Mouse (Mus musculus) stomach, embryonic 15.5 days (tissue): Measurements from ENCODE around the gene Sprr2k. TPM values are rescaled to one million over a fixed set of nuclear protein-coding genes. Genes with fewer than 3 reads are reported as not detected.

Source experiments
- ATAC-seq: fragments of 200-750 bp; cut with Nextera tagmentation; 2 replicates; pipeline ENCODE4 v1.8.0; 2017; ENCODE audit warnings: low read depth, moderate number of reproducible peaks, moderate TSS enrichment; ENCODE audit not compliant: insufficient read depth, low FRiP score
- H3K27ac ChIP-seq: fragments of 300-500 bp; sonication (generic); 2 replicates; pipeline ENCODE4 v1.5.1; 2015; ENCODE audit warnings: mild to moderate bottlenecking, inconsistent platforms
- H3K27me3 ChIP-seq: fragments of 300-500 bp; sonication (generic); replicated peaks from 2 replicates; pipeline ENCODE4 v1.6.1; 2015; ENCODE audit warnings: inconsistent platforms
- H3K36me3 ChIP-seq: fragments of 300-500 bp; sonication (generic); 2 replicates; pipeline ENCODE4 v1.6.1; 2015; ENCODE audit warnings: inconsistent platforms
- H3K4me1 ChIP-seq: fragments of 300-500 bp; sonication (generic); 2 replicates; pipeline ENCODE4 v1.6.1; 2015; ENCODE audit warnings: inconsistent platforms
- H3K4me2 ChIP-seq: fragments of 300-500 bp; sonication (generic); 2 replicates; pipeline ENCODE4 v1.6.1; 2015; ENCODE audit warnings: mild to moderate bottlenecking, inconsistent platforms
- H3K4me3 ChIP-seq: fragments of 300-500 bp; sonication (generic); replicated peaks from 2 replicates; pipeline ENCODE4 v1.5.1; 2015; ENCODE audit warnings: inconsistent platforms
- H3K9ac ChIP-seq: fragments of 300-500 bp; sonication (generic); 2 replicates; pipeline ENCODE4 v1.6.1; 2015; ENCODE audit warnings: inconsistent platforms
- H3K9me3 ChIP-seq: fragments of 300-500 bp; sonication (generic); 2 replicates; pipeline ENCODE4 v1.6.1; 2016; ENCODE audit warnings: inconsistent platforms
- WGBS: fragments of 180-500 bp; shearing (Covaris S2); methylation state at CpG from one replicate; pipeline ENCODE4 v1.1.7; 2015; 5-methylcytosine and 5-hydroxymethylcytosine counted together
- polyA plus RNA-seq: library from polyadenylated mRNA; unstranded; fragments of >200 nt; fragmentation: Nextera tagmentation; extraction: Ambion mirVana; gene quantifications from 2 replicates; pipeline ENCODE4 v1.2.1, GENCODE M21; 2015

The Sprr2k gene
- 0.73 TPM in 1 of 2 replicates, not detected in the other for polyA plus RNA-seq

GRCm38 (mm10) chr3:92432282-92432681, at the start of gene Sprr2k:
Gene Sprr2k, plus strand, starts transcription at chr3:92432582.
- no peak for ATAC-seq

GRCm38 (mm10) chr3:92385385-92385784, 47.0 kb upstream of the Sprr2k start, which contains the start of gene Sprr2h:
Gene Sprr2h, plus strand, starts transcription at chr3:92385685.
- WGBS = 75% methylated on average over 1 of the region's 1 CpGs
- H3K4me3 ChIP-seq = no peak within 1 kb of the TSS
- no peak within 1 kb of the TSS for H3K27ac ChIP-seq
- no peaks in the 10 kb centered on the region for H3K27me3 ChIP-seq
- no peak within 1 kb of the TSS for H3K4me2 ChIP-seq
- H3K4me1 ChIP-seq = no peaks in the 10 kb centered on the region
- H3K9ac ChIP-seq = no peak within 1 kb of the TSS
- no peaks in the 10 kb centered on the region for H3K9me3 ChIP-seq
- no peaks in the 10 kb centered on the region for H3K36me3 ChIP-seq
- no peak for ATAC-seq

More at GRCm38 (mm10) chr3:92432282-92432681, at the start of gene Sprr2k:
- no peaks in the 10 kb centered on the region for H3K9me3 ChIP-seq
- no peak within 1 kb of the TSS for H3K4me3 ChIP-seq
- H3K9ac ChIP-seq = no peak within 1 kb of the TSS
- WGBS = 88% methylated on average over 2 of the region's 2 CpGs
- no peak within 1 kb of the TSS for H3K4me2 ChIP-seq
- no peaks in the 10 kb centered on the region for H3K27me3 ChIP-seq
- no peaks in the 10 kb centered on the region for H3K4me1 ChIP-seq
- H3K36me3 ChIP-seq = no peaks in the 10 kb centered on the region
- H3K27ac ChIP-seq = no peak within 1 kb of the TSS

- 46% methylated on average over 1 of the region's 1 CpGs for WGBS
- Histone ChIP-seq H3K4me1 (no peaks in the 10 kb centered on the region), H3K27me3 (no peaks in the 10 kb centered on the region), H3K4me3 (no peak overlapping the region), H3K27ac (no peak overlapping the region), H3K4me2 (no peak overlapping the region), H3K36me3 (no peaks in the 10 kb centered on the region), H3K9ac (no peak overlapping the region), H3K9me3 (no peaks in the 10 kb centered on the region)
- no peak for ATAC-seq
Observed at GRCm38 (mm10) chr3:92394301-92394700, 38.1 kb upstream of the Sprr2k start.

GRCm38 (mm10) chr3:92407691-92408090, 24.7 kb upstream of the Sprr2k start, which contains the start of gene Sprr2i:
Gene Sprr2i, plus strand, starts transcription at chr3:92407991.
- H3K36me3 ChIP-seq = no peaks in the 10 kb centered on the region
- no peaks in the 10 kb centered on the region for H3K27me3 ChIP-seq
- no peak within 1 kb of the TSS for H3K9ac ChIP-seq
- H3K9me3 ChIP-seq = no peaks in the 10 kb centered on the region
- no peak for ATAC-seq
- H3K4me3 ChIP-seq = no peak within 1 kb of the TSS
- H3K4me1 ChIP-seq = no peaks in the 10 kb centered on the region
- 92% methylated on average over 2 of the region's 2 CpGs for WGBS
- no peak within 1 kb of the TSS for H3K4me2 ChIP-seq
- H3K27ac ChIP-seq = no peak within 1 kb of the TSS

- H3K27ac ChIP-seq = no peak within 1 kb of the TSS
- H3K27me3 ChIP-seq = no peaks in the 10 kb centered on the region
- H3K4me3 ChIP-seq = no peak within 1 kb of the TSS
- no peaks in the 10 kb centered on the region for H3K36me3 ChIP-seq
- no peak within 1 kb of the TSS for H3K4me2 ChIP-seq
- H3K4me1 ChIP-seq = no peaks in the 10 kb centered on the region
- 89% methylated on average over 2 of the region's 2 CpGs for WGBS
- ATAC-seq = no peak
- H3K9ac ChIP-seq = no peak within 1 kb of the TSS
- no peaks in the 10 kb centered on the region for H3K9me3 ChIP-seq
Observed at GRCm38 (mm10) chr3:92417782-92418181, 14.6 kb upstream of the Sprr2k start, which contains the start of gene Sprr2j-ps. Gene Sprr2j-ps, plus strand, starts transcription at chr3:92418082.

- no peaks in the 10 kb centered on the region for H3K4me1 ChIP-seq
- H3K27me3 ChIP-seq = no peaks in the 10 kb centered on the region
- no peak within 1 kb of the TSS for H3K4me3 ChIP-seq
- no peak within 1 kb of the TSS for H3K9ac ChIP-seq
- WGBS = 85% methylated on average over 6 of the region's 6 CpGs
- no peak within 1 kb of the TSS for H3K4me2 ChIP-seq
- H3K27ac ChIP-seq = no peak within 1 kb of the TSS
- no peaks in the 10 kb centered on the region for H3K9me3 ChIP-seq
- H3K36me3 ChIP-seq = no peaks in the 10 kb centered on the region
- no peak for ATAC-seq
Observed at GRCm38 (mm10) chr3:92429323-92429722, 3.1 kb upstream of the Sprr2k start, which contains the start of gene Gm9774. Gene Gm9774, minus strand, starts transcription at chr3:92429423.

GRCm38 (mm10) chr3:92438689-92439088, 6.3 kb downstream of the Sprr2k start, which contains the start of gene Sprr1b:
Gene Sprr1b, minus strand, starts transcription at chr3:92438789.
- Histone ChIP-seq H3K27ac (no peak within 1 kb of the TSS), H3K4me2 (no peak within 1 kb of the TSS), H3K4me1 (no peaks in the 10 kb centered on the region), H3K9ac (no peak within 1 kb of the TSS), H3K27me3 (no peaks in the 10 kb centered on the region), H3K36me3 (no peaks in the 10 kb centered on the region), H3K4me3 (no peak within 1 kb of the TSS), H3K9me3 (no peaks in the 10 kb centered on the region)
- no peak for ATAC-seq
- 96% methylated on average over 3 of the region's 3 CpGs for WGBS

- Histone ChIP-seq H3K9me3 (no peaks in the 10 kb centered on the region), H3K36me3 (no peaks in the 10 kb centered on the region), H3K9ac (no peak overlapping the region), H3K27ac (no peak overlapping the region), H3K4me3 (no peak overlapping the region), H3K4me1 (no peaks in the 10 kb centered on the region), H3K4me2 (no peak overlapping the region), H3K27me3 (no peaks in the 10 kb centered on the region)
- ATAC-seq = no peak
- WGBS = 80% methylated on average over 3 of the region's 3 CpGs
Observed at GRCm38 (mm10) chr3:92440177-92440576, 7.8 kb downstream of the Sprr2k start.

GRCm38 (mm10) chr3:92455151-92455550, 22.8 kb downstream of the Sprr2k start:
- Histone ChIP-seq H3K4me1 (no peaks in the 10 kb centered on the region), H3K4me2 (no peak overlapping the region), H3K36me3 (no peaks in the 10 kb centered on the region), H3K9me3 (no peaks in the 10 kb centered on the region), H3K27ac (no peak overlapping the region), H3K9ac (no peak overlapping the region), H3K4me3 (no peak overlapping the region), H3K27me3 (no peaks in the 10 kb centered on the region)
- ATAC-seq = no peak
- WGBS = 83% methylated on average over 5 of the region's 5 CpGs

GRCm38 (mm10) chr3:92458620-92459019, 26.2 kb downstream of the Sprr2k start, which contains the start of gene Sprr3:
Gene Sprr3, minus strand, starts transcription at chr3:92458720.
- Histone ChIP-seq H3K9ac (no peak within 1 kb of the TSS), H3K4me3 (no peak within 1 kb of the TSS), H3K36me3 (no peaks in the 10 kb centered on the region), H3K9me3 (no peaks in the 10 kb centered on the region), H3K27me3 (no peaks in the 10 kb centered on the region), H3K4me2 (no peak within 1 kb of the TSS), H3K27ac (no peak within 1 kb of the TSS), H3K4me1 (no peaks in the 10 kb centered on the region)
- WGBS = 62% methylated on average over 2 of the region's 2 CpGs
- no peak for ATAC-seq

- Histone ChIP-seq H3K4me2 (no peak overlapping the region), H3K36me3 (no peaks in the 10 kb centered on the region), H3K4me1 (no peaks in the 10 kb centered on the region)
Observed at GRCm38 (mm10) chr3:92466576-92466975, 34.2 kb downstream of the Sprr2k start.

GRCm38 (mm10) chr3:92467424-92467823, 35.0 kb downstream of the Sprr2k start:
- Histone ChIP-seq H3K36me3 (no peaks in the 10 kb centered on the region), H3K27me3 (no peaks in the 10 kb centered on the region), H3K9ac (no peak overlapping the region), H3K27ac (no peak overlapping the region), H3K4me1 (no peaks in the 10 kb centered on the region), H3K9me3 (no peaks in the 10 kb centered on the region), H3K4me3 (no peak overlapping the region), H3K4me2 (no peak overlapping the region)
- no peak for ATAC-seq

More at GRCm38 (mm10) chr3:92466576-92466975, 34.2 kb downstream of the Sprr2k start:
- H3K4me3 ChIP-seq = no peak overlapping the region
- H3K9me3 ChIP-seq = no peaks in the 10 kb centered on the region
- ATAC-seq = no peak
- no peak overlapping the region for H3K27ac ChIP-seq
- WGBS = 64% methylated on average over 1 of the region's 1 CpGs
- H3K27me3 ChIP-seq = no peaks in the 10 kb centered on the region
- H3K9ac ChIP-seq = no peak overlapping the region

GRCm38 (mm10) chr3:92470111-92470510, 37.7 kb downstream of the Sprr2k start:
- Histone ChIP-seq H3K36me3 (no peaks in the 10 kb centered on the region), H3K27me3 (no peaks in the 10 kb centered on the region), H3K4me2 (no peak overlapping the region), H3K9me3 (no peaks in the 10 kb centered on the region), H3K27ac (no peak overlapping the region), H3K9ac (no peak overlapping the region), H3K4me3 (no peak overlapping the region), H3K4me1 (no peaks in the 10 kb centered on the region)
- no peak for ATAC-seq
- 68% methylated on average over 2 of the region's 2 CpGs for WGBS
